In genomic region chr7:45509181-45509882, GRCm38 (mm10) we compare ENCODE assay signal across 8 mouse cellular contexts. TPM values are rescaled to one million over a fixed set of nuclear protein-coding genes. Genes with fewer than 3 reads are reported as not detected.
A peak's percentile ranks its signal among the peaks of the same experiment; 100 is the strongest.
DNase-seq lines count a peak whose midpoint lies in the region; ATAC-seq and TF ChIP-seq lines count a peak whose summit lies in the region.

No protein-coding gene starts in this region.

- H3K27ac ChIP-seq in heart, embryonic 13.5 days (replicated peaks): peak overlapping the region; percentile 90
- H3K27ac ChIP-seq in ES-E14 (ENCODE audit: insufficient read depth, low read depth, low read length, poor library complexity, severe bottlenecking): no peak overlapping the region
- peak overlapping the region; percentile 76; the same call in 1 of the 2 replicates for H3K27ac ChIP-seq in forebrain, postnatal 0 days (ENCODE audit: low read depth, low read length)
- peak overlapping the region; percentile 92 for H3K27ac ChIP-seq in liver, postnatal 0 days (ENCODE audit: low read depth)

- H3K36me3 ChIP-seq in heart, embryonic 13.5 days: peaks cover 35% of the 10 kb centered on the region
- H3K36me3 ChIP-seq in ES-E14 (ENCODE audit: control insufficient read depth, insufficient read depth, low read length, poor library complexity, severe bottlenecking): peaks cover 5% of the 10 kb centered on the region; the same call in 1 of the 2 replicates
- peaks cover 15% of the 10 kb centered on the region for H3K36me3 ChIP-seq in forebrain, postnatal 0 days (ENCODE audit: insufficient read depth)
- H3K36me3 ChIP-seq in liver, postnatal 0 days (replicated peaks; ENCODE audit: insufficient read depth, low read length): peaks cover 17% of the 10 kb centered on the region; the same call in 1 of the 2 replicates

- H3K4me1 ChIP-seq in heart, embryonic 13.5 days: peaks cover 18% of the 10 kb centered on the region
- peaks cover 0 to 12% of the 10 kb centered on the region in 2 experiments; a peak in 3 of 4 replicates for H3K4me1 ChIP-seq in ES-E14 (ENCODE audit: control insufficient read depth in 2 of 2, insufficient read depth in 2 of 2, low read length in 2 of 2, poor library complexity in 1 of 2)
- H3K4me1 ChIP-seq in forebrain, postnatal 0 days (ENCODE audit: insufficient read depth): peaks cover 8% of the 10 kb centered on the region
- H3K4me1 ChIP-seq in liver, postnatal 0 days (ENCODE audit: insufficient read depth): peaks cover 23% of the 10 kb centered on the region

- WGBS in heart, embryonic 13.5 days: 29% methylated on average over 19 of the region's 19 CpGs
- 41% methylated on average over 19 of the region's 19 CpGs for WGBS in forebrain, postnatal 0 days
- 11% methylated on average over 19 of the region's 19 CpGs for WGBS in liver, postnatal 0 days (ENCODE audit: insufficient replicate concordance)

- no peak for ATAC-seq in heart, embryonic 13.5 days (ENCODE audit: extremely low read depth, insufficient number of reproducible peaks, low FRiP score, low TSS enrichment)
- ATAC-seq in forebrain, postnatal 0 days: no peak
- ATAC-seq in liver, postnatal 0 days: 0 out of 2 replicates have a peak, but pooled peaks have one; percentile 12

- intact Hi-C loops in gastrocnemius, postnatal 36 days (cut with DNase I): no loop called here

- no peak for TF ChIP-seq EP300 in liver, postnatal 0 days (IDR thresholded peaks at IDR 0.05; ENCODE audit: low read depth)

- in situ Hi-C loops in ES-E14 (cut with MboI; ENCODE audit: low sequenced_read_pairs in 2 of 2, unreplicated experiment in 2 of 2): no loop called here

- H3K4me3 ChIP-seq in heart, embryonic 13.5 days: peak overlapping the region; percentile 90
- H3K4me3 ChIP-seq in ES-E14 (ENCODE audit: insufficient read depth in 1 of 2, low read depth in 1 of 2, low read length in 2 of 2, poor library complexity in 1 of 2, severe bottlenecking in 1 of 2): peak overlapping the region; percentile 74 to 99
- peak overlapping the region; percentile 62 for H3K4me3 ChIP-seq in forebrain, postnatal 0 days (ENCODE audit: low read depth, low read length)
- peak overlapping the region; percentile 95 for H3K4me3 ChIP-seq in liver, postnatal 0 days (ENCODE audit: low read depth, low read length)

- H3K9me3 ChIP-seq in heart, embryonic 13.5 days: no peaks in the 10 kb centered on the region
- no peaks in the 10 kb centered on the region for H3K9me3 ChIP-seq in ES-E14 (ENCODE audit: control insufficient read depth, insufficient read depth, low read depth, low read length)
- no peaks in the 10 kb centered on the region for H3K9me3 ChIP-seq in forebrain, postnatal 0 days (ENCODE audit: low read length)
- no peaks in the 10 kb centered on the region for H3K9me3 ChIP-seq in liver, postnatal 0 days (ENCODE audit: low read length)

- TF ChIP-seq CTCF in forebrain, postnatal 0 days (IDR thresholded peaks at IDR 0.05; ENCODE audit: low read depth): no peak
- no peak for TF ChIP-seq CTCF in liver, postnatal 0 days (IDR thresholded peaks at IDR 0.05; ENCODE audit: low read depth)

- H3K4me2 ChIP-seq in heart, embryonic 13.5 days: peak overlapping the region; percentile 96
- peak overlapping the region; percentile 92 for H3K4me2 ChIP-seq in forebrain, postnatal 0 days (ENCODE audit: low read depth)
- H3K4me2 ChIP-seq in liver, postnatal 0 days (ENCODE audit: low read depth, low read length): peak overlapping the region; percentile 93

- peak overlapping the region; percentile 95 for H3K9ac ChIP-seq in heart, embryonic 13.5 days
- peak overlapping the region; percentile 85 for H3K9ac ChIP-seq in ES-E14 (ENCODE audit: insufficient read depth, low read depth, low read length, poor library complexity, severe bottlenecking)
- peak overlapping the region; percentile 74 for H3K9ac ChIP-seq in forebrain, postnatal 0 days
- H3K9ac ChIP-seq in liver, postnatal 0 days (replicated peaks): peak overlapping the region; percentile 94

- H3K27me3 ChIP-seq in heart, embryonic 13.5 days (replicated peaks): no peaks in the 10 kb centered on the region
- H3K27me3 ChIP-seq in forebrain, postnatal 0 days (ENCODE audit: insufficient read depth, low read length): no peaks in the 10 kb centered on the region
- H3K27me3 ChIP-seq in liver, postnatal 0 days (ENCODE audit: insufficient read depth, low read length): no peaks in the 10 kb centered on the region

- DNase-seq in heart, adult 18-20 months: no peak
- no peak for DNase-seq in ES-E14 (ENCODE audit: low read depth, low spot score)
- no peak for DNase-seq in forebrain, postnatal 0 days
- peak; percentile 37 for DNase-seq in liver, postnatal 0 days
- no peak for DNase-seq in embryo, embryonic 10 days (ENCODE audit: low spot score)
- no peak for DNase-seq in layer of hippocampus, adult 11-12 months (ENCODE audit: low spot score)
- DNase-seq in gastrocnemius, postnatal 36 days: no peak

TF ChIP-seq in ES-E14, 5 proteins besides CTCF, POLR2A, EP300 and RAD21:
- no peak for TF ChIP-seq CHD2 (IDR thresholded peaks at IDR 0.05; ENCODE audit: low read depth, low read length)
- TF ChIP-seq HCFC1 (IDR thresholded peaks at IDR 0.05; ENCODE audit: borderline replicate concordance, insufficient read depth, low read length): no peak
- TF ChIP-seq MAFK (IDR thresholded peaks at IDR 0.05; ENCODE audit: insufficient read depth, low read depth, low read length): no peak
- no peak for TF ChIP-seq ZNF384 (IDR thresholded peaks at IDR 0.05; ENCODE audit: low read depth, low read length)
- no peak for TF ChIP-seq ZC3H11A (IDR thresholded peaks at IDR 0.05; ENCODE audit: borderline replicate concordance, low read depth, low read length)

RNA-seq across cellular contexts. Expression of gene Nucb1, which starts 0.9 kb away (rescaled TPM):
- polyA plus RNA-seq in heart, embryonic 13.5 days (2015; fragmentation: Nextera tagmentation; extraction: Ambion mirVana): 175 and 177 TPM in 2 replicates
- 100 to 1,000 TPM; 129 to 143 TPM for total RNA-seq in heart, adult 18-20 months (2021)
- 131 and 178 TPM in 2 replicates for total RNA-seq in ES-E14 (2012; rRNA removed)
- 76.8 and 107 TPM in 2 replicates for total RNA-seq in forebrain, postnatal 0 days (2014; rRNA removed)
- 103 and 122 TPM in 2 replicates for polyA plus RNA-seq in forebrain, postnatal 0 days (2015; fragmentation: Nextera tagmentation; extraction: Ambion mirVana)
- polyA plus RNA-seq in liver, postnatal 0 days (2015; fragmentation: Nextera tagmentation; extraction: Ambion mirVana): 91.5 and 103 TPM in 2 replicates
- 10 to 100 TPM; 48.6 to 65.4 TPM for total RNA-seq in gastrocnemius, postnatal 36 days (2021)

RNA-seq across cellular contexts. Expression of gene Ppp1r15a, which starts 16.7 kb away (rescaled TPM):
- 38.5 and 49.6 TPM in 2 replicates for polyA plus RNA-seq in heart, embryonic 13.5 days (2015; fragmentation: Nextera tagmentation; extraction: Ambion mirVana)
- 10 to 100 TPM; 31.6 to 33.7 TPM for total RNA-seq in heart, adult 18-20 months (2021)
- total RNA-seq in ES-E14 (2012; rRNA removed): 31.4 and 37.9 TPM in 2 replicates
- 17.1 and 23.8 TPM in 2 replicates for total RNA-seq in forebrain, postnatal 0 days (2014; rRNA removed)
- 23.9 and 26.3 TPM in 2 replicates for polyA plus RNA-seq in forebrain, postnatal 0 days (2015; fragmentation: Nextera tagmentation; extraction: Ambion mirVana)
- polyA plus RNA-seq in liver, postnatal 0 days (2015; fragmentation: Nextera tagmentation; extraction: Ambion mirVana): 104 and 113 TPM in 2 replicates
- total RNA-seq in gastrocnemius, postnatal 36 days (2021): 10 to 100 TPM; 22.9 to 25.3 TPM

RNA-seq across cellular contexts. Expression of gene Plekha4, which starts 16.8 kb away (rescaled TPM):
- 1.1 and 1.2 TPM in 2 replicates for polyA plus RNA-seq in heart, embryonic 13.5 days (2015; fragmentation: Nextera tagmentation; extraction: Ambion mirVana)
- 1 to 10 TPM; 2.0 to 2.5 TPM for total RNA-seq in heart, adult 18-20 months (2021)
- total RNA-seq in ES-E14 (2012; rRNA removed): 17.8 and 20.2 TPM in 2 replicates
- 1.2 and 2.9 TPM in 2 replicates for total RNA-seq in forebrain, postnatal 0 days (2014; rRNA removed)
- 1.2 and 1.8 TPM in 2 replicates for polyA plus RNA-seq in forebrain, postnatal 0 days (2015; fragmentation: Nextera tagmentation; extraction: Ambion mirVana)
- 0.51 and 0.91 TPM in 2 replicates for polyA plus RNA-seq in liver, postnatal 0 days (2015; fragmentation: Nextera tagmentation; extraction: Ambion mirVana)
- 1 to 10 TPM; 3.0 to 4.8 TPM for total RNA-seq in gastrocnemius, postnatal 36 days (2021)

RNA-seq across cellular contexts. Expression of gene Dhdh, which starts 20.7 kb away (rescaled TPM):
- 3.9 TPM in 2 replicates for polyA plus RNA-seq in heart, embryonic 13.5 days (2015; fragmentation: Nextera tagmentation; extraction: Ambion mirVana)
- 10 to 100 TPM in 1 of 2 experiments, 1 to 10 TPM in 1; 7.9 to 13.1 TPM for total RNA-seq in heart, adult 18-20 months (2021)
- total RNA-seq in ES-E14 (2012; rRNA removed): 3.6 and 5.3 TPM in 2 replicates
- total RNA-seq in forebrain, postnatal 0 days (2014; rRNA removed): 3.5 and 4.9 TPM in 2 replicates
- 1.9 and 3.6 TPM in 2 replicates for polyA plus RNA-seq in forebrain, postnatal 0 days (2015; fragmentation: Nextera tagmentation; extraction: Ambion mirVana)
- 8.4 and 9.5 TPM in 2 replicates for polyA plus RNA-seq in liver, postnatal 0 days (2015; fragmentation: Nextera tagmentation; extraction: Ambion mirVana)
- total RNA-seq in gastrocnemius, postnatal 36 days (2021): 10 to 100 TPM; 11.4 to 12.8 TPM

RNA-seq across cellular contexts. Expression of gene Gm45808, which starts 22.7 kb away (rescaled TPM):
- polyA plus RNA-seq in heart, embryonic 13.5 days (2015; fragmentation: Nextera tagmentation; extraction: Ambion mirVana): not detected in 2 replicates
- 10 to 100 TPM in 1 of 2 experiments, 1 to 10 TPM in 1; 8.7 to 12.3 TPM for total RNA-seq in heart, adult 18-20 months (2021)
- 0.71 TPM in 1 of 2 replicates, not detected in the other for total RNA-seq in ES-E14 (2012; rRNA removed)
- total RNA-seq in forebrain, postnatal 0 days (2014; rRNA removed): not detected in 2 replicates
- polyA plus RNA-seq in forebrain, postnatal 0 days (2015; fragmentation: Nextera tagmentation; extraction: Ambion mirVana): not detected in 2 replicates
- 0.15 and 0.33 TPM in 2 replicates for polyA plus RNA-seq in liver, postnatal 0 days (2015; fragmentation: Nextera tagmentation; extraction: Ambion mirVana)
- total RNA-seq in gastrocnemius, postnatal 36 days (2021): 1 to 10 TPM; 6.1 to 6.6 TPM
